Mouse (Mus musculus): ENCODE results near the gene Scyl2.

DNA sequence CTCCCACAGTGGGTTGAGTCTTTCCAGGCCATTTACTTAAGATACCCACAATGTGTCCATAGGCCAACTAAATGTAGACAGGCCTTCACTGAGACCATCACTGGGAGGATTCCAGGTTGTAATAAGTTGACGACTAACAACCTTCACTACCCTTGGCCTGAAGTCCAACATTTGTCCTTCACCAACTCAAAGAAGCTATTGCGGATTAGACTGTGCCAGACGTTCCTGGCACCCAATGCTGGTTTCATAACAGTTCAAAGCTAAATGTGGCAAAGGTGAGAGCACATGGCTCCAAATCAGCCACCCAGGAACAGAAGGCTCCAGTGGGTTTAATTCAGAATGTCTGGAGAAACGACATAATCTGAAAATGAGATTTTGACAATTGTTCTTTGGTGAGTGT, 53.0 kb downstream of the Scyl2 start:
- TF ChIP-seq MAX (IDR thresholded peaks at IDR 0.05; ENCODE audit: low read length) (no peak), ZC3H11A (IDR thresholded peaks at IDR 0.05; ENCODE audit: low read depth, low read length) (no peak), EP300 (IDR thresholded peaks at IDR 0.05; ENCODE audit: low read length) (no peak), POLR2A (IDR thresholded peaks at IDR 0.05; ENCODE audit: low read depth, low read length) (no peak), CHD1 (IDR thresholded peaks at IDR 0.05; ENCODE audit: low read depth, low read length) (no peak), RAD21 (IDR thresholded peaks at IDR 0.05; ENCODE audit: low read depth, low read length) (no peak), PAX5 (IDR thresholded peaks at IDR 0.05; ENCODE audit: low read length) (no peak), ETS1 (conservative IDR thresholded peaks at IDR 0.05; ENCODE audit: low read depth, low read length) (no peak), MAFK (IDR thresholded peaks at IDR 0.05; ENCODE audit: insufficient replicate concordance, low read length) (no peak), GABPA (IDR thresholded peaks at IDR 0.05; ENCODE audit: insufficient replicate concordance, low read depth, low read length) (no peak), CHD2 (IDR thresholded peaks at IDR 0.05; ENCODE audit: low read length) (no peak)
